Mouse (Mus musculus): Measurements from ENCODE around the gene Tmprss9. TPM values are rescaled to one million over a fixed set of nuclear protein-coding genes. Genes with fewer than 3 reads are reported as not detected.

The Tmprss9 gene
- total and polyA plus RNA-seq, 3 experiments = 0.04 TPM; not detected in 2

DNA sequence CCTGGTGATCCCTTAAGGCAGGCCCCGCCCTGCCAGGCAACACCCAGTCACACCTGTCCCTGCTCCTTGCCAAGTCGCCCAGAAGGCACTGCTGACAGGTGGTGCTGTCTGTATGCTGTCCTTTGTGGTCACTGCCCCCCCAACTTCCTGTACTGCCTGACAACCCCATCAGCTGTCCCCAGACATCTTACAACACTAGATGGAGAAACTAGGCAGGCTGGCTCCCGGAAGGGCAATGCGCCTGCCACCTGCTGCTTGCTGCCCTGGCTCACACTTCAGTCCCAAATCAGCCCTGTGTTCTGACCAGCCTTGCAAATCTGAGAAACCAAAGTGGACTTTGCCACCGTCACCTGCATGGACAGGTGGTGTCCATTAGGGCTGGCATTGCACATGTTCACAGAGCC, 42.6 kb downstream of the Tmprss9 start:
- dilution Hi-C loops (cut with MboI; ENCODE audit: extremely low pct_ligation_motif_present, extremely low pct_unique_long_range_greater_than_20kb, low sequenced_read_pairs) = no loop called here
- H3K4me1 ChIP-seq (ENCODE audit: control insufficient read depth in 1 of 2, insufficient read depth in 2 of 2) = peaks cover 10 to 16% of the 10 kb centered on the region in 2 experiments; a peak in 3 of 4 replicates
- no peak for DNase-seq (ENCODE audit: extremely low read depth)

DNA sequence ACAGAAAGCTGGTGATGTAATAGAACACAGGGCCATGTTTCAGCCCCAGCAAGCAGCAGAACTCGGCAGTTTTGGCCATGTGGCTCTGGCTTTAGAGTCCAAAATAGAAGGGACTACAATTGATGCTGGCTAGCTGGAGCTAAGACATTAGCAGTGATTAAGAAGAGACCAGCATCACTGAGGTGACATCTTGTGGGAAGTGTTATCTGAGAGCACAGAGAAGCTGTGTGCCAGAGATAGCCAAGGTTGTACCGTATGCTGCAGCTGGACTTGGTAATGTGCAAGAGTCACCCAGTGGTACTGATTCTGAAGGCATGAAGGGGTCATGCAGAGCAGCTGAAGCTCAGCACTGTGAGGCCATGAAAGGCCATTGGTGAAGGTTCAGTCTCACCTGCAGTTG, 43.6 kb downstream of the Tmprss9 start:
- no peak for DNase-seq (ENCODE audit: extremely low read depth)
- dilution Hi-C loops (cut with MboI; ENCODE audit: extremely low pct_ligation_motif_present, extremely low pct_unique_long_range_greater_than_20kb, low sequenced_read_pairs) = no loop called here
- in situ Hi-C loops (cut with MboI; ENCODE audit: low pct_ligation_motif_present, low pct_unique_long_range_greater_than_20kb, low sequenced_read_pairs) = no loop called here
- no peak overlapping the region for H3K4me2 ChIP-seq (ENCODE audit: insufficient read depth, low read depth, poor library complexity, severe bottlenecking)
- no peak overlapping the region for H3K4me3 ChIP-seq (replicated peaks in 1 of 3; ENCODE audit: low read depth in 2 of 3, low read length in 2 of 3, poor library complexity in 1 of 3)
- H3K9ac ChIP-seq (ENCODE audit: insufficient read depth, low read depth) = no peak overlapping the region
- TF ChIP-seq GABPA (IDR thresholded peaks at IDR 0.05; ENCODE audit: insufficient replicate concordance, low read depth, low read length) = no peak
- H3K4me1 ChIP-seq (ENCODE audit: control insufficient read depth in 1 of 2, insufficient read depth in 2 of 2) = peaks cover 5 to 16% of the 10 kb centered on the region in 2 experiments; a peak in 2 of 4 replicates
- H3K27me3 ChIP-seq (replicated peaks) = peaks cover 14% of the 10 kb centered on the region
- H3K36me3 ChIP-seq (replicated peaks in 1 of 2; ENCODE audit: control insufficient read depth in 1 of 2, insufficient read depth in 1 of 2, low read length in 1 of 2) = peaks cover 0 to 58% of the 10 kb centered on the region in 2 experiments
- H3K27ac ChIP-seq (ENCODE audit: insufficient read depth, low read depth) = no peak overlapping the region
- H3K9me3 ChIP-seq (replicated peaks; ENCODE audit: low read length) = no peaks in the 10 kb centered on the region
- no peaks in the 10 kb centered on the region for H3K79me2 ChIP-seq (replicated peaks; ENCODE audit: control insufficient read depth, extremely low read depth, insufficient read depth, poor library complexity, severe bottlenecking)

More for the DNA sequence above, 42.6 kb downstream of the Tmprss9 start:
- Histone ChIP-seq H3K79me2 (replicated peaks; ENCODE audit: control insufficient read depth, extremely low read depth, insufficient read depth, poor library complexity, severe bottlenecking) (no peaks in the 10 kb centered on the region), H3K4me3 (replicated peaks in 1 of 3; ENCODE audit: low read depth in 2 of 3, low read length in 2 of 3, poor library complexity in 1 of 3) (no peak overlapping the region), H3K4me2 (ENCODE audit: insufficient read depth, low read depth, poor library complexity, severe bottlenecking) (no peak overlapping the region), H3K36me3 (replicated peaks in 1 of 2; ENCODE audit: control insufficient read depth in 1 of 2, insufficient read depth in 1 of 2, low read length in 1 of 2) (peaks cover 5 to 68% of the 10 kb centered on the region in 2 experiments), H3K9me3 (replicated peaks; ENCODE audit: low read length) (no peaks in the 10 kb centered on the region), H3K27ac (ENCODE audit: insufficient read depth, low read depth) (no peak overlapping the region), H3K27me3 (replicated peaks) (peaks cover 8% of the 10 kb centered on the region), H3K9ac (ENCODE audit: insufficient read depth, low read depth) (no peak overlapping the region)
- in situ Hi-C loops (cut with MboI; ENCODE audit: low pct_ligation_motif_present, low pct_unique_long_range_greater_than_20kb, low sequenced_read_pairs) = no loop called here
- TF ChIP-seq TCF12 (IDR thresholded peaks at IDR 0.05; ENCODE audit: low read depth, low read length) = no peak
- TF ChIP-seq CHD1 (IDR thresholded peaks at IDR 0.05; ENCODE audit: low read depth, low read length) = no peak
- no peak for TF ChIP-seq RCOR1 (conservative IDR thresholded peaks at IDR 0.05; ENCODE audit: low read depth, low read length)
- no peak for TF ChIP-seq USF1 (IDR thresholded peaks at IDR 0.05; ENCODE audit: low read depth, low read length)
- no peak for TF ChIP-seq NELFE (IDR thresholded peaks at IDR 0.05; ENCODE audit: low read depth, low read length)
- TF ChIP-seq GABPA (IDR thresholded peaks at IDR 0.05; ENCODE audit: insufficient replicate concordance, low read depth, low read length) = no peak
- TF ChIP-seq HCFC1 (IDR thresholded peaks at IDR 0.05; ENCODE audit: low read depth, low read length) = no peak
- no peak for TF ChIP-seq POLR2AphosphoS2 (IDR thresholded peaks at IDR 0.05; ENCODE audit: low read depth, low read length)
- TF ChIP-seq BHLHE40 (IDR thresholded peaks at IDR 0.05; ENCODE audit: low read depth, low read length) = no peak
- TF ChIP-seq CTCF (conservative IDR thresholded peaks at IDR 0.05 in 1 of 2, IDR thresholded peaks at IDR 0.05 in 1 of 2; ENCODE audit: low read depth in 2 of 2, low read length in 2 of 2) = no peak

DNA sequence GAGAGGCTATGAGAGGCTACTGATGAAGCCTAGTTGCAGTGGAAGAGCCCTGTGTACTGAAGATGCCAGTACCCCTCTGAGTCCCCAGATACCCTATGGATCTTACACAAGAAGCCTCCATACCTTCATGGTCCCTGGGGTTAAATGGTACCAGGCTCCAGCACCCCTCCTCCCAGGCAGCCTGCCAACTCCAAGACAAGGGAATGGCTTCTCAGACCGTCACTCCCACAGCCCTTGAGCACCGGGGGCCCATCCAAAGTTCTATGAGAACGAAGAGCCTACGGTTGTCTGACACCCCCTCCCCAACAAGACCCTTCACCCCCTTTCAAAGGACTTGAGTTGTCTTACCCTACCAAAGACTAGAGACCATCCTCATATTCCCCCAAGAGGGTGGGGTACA, 44.1 kb downstream of the Tmprss9 start:
- no peak for TF ChIP-seq ETS1 (conservative IDR thresholded peaks at IDR 0.05; ENCODE audit: low read depth, low read length)
- TF ChIP-seq SIN3A (IDR thresholded peaks at IDR 0.05; ENCODE audit: low read length) = no peak
- no peak for TF ChIP-seq NRF1 (IDR thresholded peaks at IDR 0.05; ENCODE audit: low read depth, low read length)
- no peak for TF ChIP-seq NELFE (IDR thresholded peaks at IDR 0.05; ENCODE audit: low read depth, low read length)
- TF ChIP-seq CHD2 (IDR thresholded peaks at IDR 0.05; ENCODE audit: low read length) = no peak
- peaks cover 0 to 53% of the 10 kb centered on the region in 2 experiments for H3K36me3 ChIP-seq (replicated peaks in 1 of 2; ENCODE audit: control insufficient read depth in 1 of 2, insufficient read depth in 1 of 2, low read length in 1 of 2)
- H3K27me3 ChIP-seq (replicated peaks) = peaks cover 15% of the 10 kb centered on the region
- no peak overlapping the region for H3K9ac ChIP-seq (ENCODE audit: insufficient read depth, low read depth)
- H3K79me2 ChIP-seq (replicated peaks; ENCODE audit: control insufficient read depth, extremely low read depth, insufficient read depth, poor library complexity, severe bottlenecking) = no peaks in the 10 kb centered on the region
- H3K4me2 ChIP-seq (ENCODE audit: insufficient read depth, low read depth, poor library complexity, severe bottlenecking) = no peak overlapping the region
- H3K4me3 ChIP-seq (replicated peaks in 1 of 3; ENCODE audit: low read depth in 2 of 3, low read length in 2 of 3, poor library complexity in 1 of 3) = no peak overlapping the region
- no peak overlapping the region for H3K27ac ChIP-seq (ENCODE audit: insufficient read depth, low read depth)
- in situ Hi-C loops (cut with MboI; ENCODE audit: low pct_ligation_motif_present, low pct_unique_long_range_greater_than_20kb, low sequenced_read_pairs) = no loop called here
- H3K9me3 ChIP-seq (replicated peaks; ENCODE audit: low read length) = no peaks in the 10 kb centered on the region
- dilution Hi-C loops (cut with MboI; ENCODE audit: extremely low pct_ligation_motif_present, extremely low pct_unique_long_range_greater_than_20kb, low sequenced_read_pairs) = no loop called here
- H3K4me1 ChIP-seq (ENCODE audit: control insufficient read depth in 1 of 2, insufficient read depth in 2 of 2) = peaks cover 5 to 16% of the 10 kb centered on the region in 2 experiments; a peak in 2 of 4 replicates
- no peak for DNase-seq (ENCODE audit: extremely low read depth)

Data from CH12.LX (cell line).